Mouse (Mus musculus) Patski (cell line): ENCODE results near the gene Zscan29. TPM values are rescaled to one million over a fixed set of nuclear protein-coding genes. Genes with fewer than 3 reads are reported as not detected.

ENCODE experiments used
- ATAC-seq: fragments of 100-300 bp; one replicate; pipeline ENCODE4 v1.8.0; 2021
- CTCF ChIA-PET: fragments of 350-600 bp; sonication (Branson Sonifier 250); formaldehyde crosslinking; loops from one replicate; lab custom pipeline; 2022; ENCODE audit warnings: inconsistent platforms; lab: Charles Lee
- POLR2A ChIA-PET: fragments of 350-600 bp; sonication (Branson Sonifier 250); formaldehyde crosslinking; loops from one replicate; lab custom pipeline; 2022; ENCODE audit warnings: antibody characterized with exemption, inconsistent platforms; lab: Charles Lee
- DNase-seq: peaks from one replicate; pipeline ENCODE4 v3.0.0-alpha.2; 2011; ENCODE audit warnings: low read depth, low spot score
- H3K27me3 ChIP-seq: fragments of 371-371 bp; one replicate; pipeline ENCODE4 v1.5.1; 2021
- CTCF ChIP-seq: fragments of 100-300 bp; IDR thresholded peaks from one replicate; pipeline ENCODE4 v1.5.1; 2021
- in situ Hi-C: fragments of 300-500 bp; cut with MboI; formaldehyde crosslinking; loops from 3 replicates; pipeline ENCODE4 v1.11.1; 2018; ENCODE audit warnings: low pct_unique_long_range_greater_than_20kb, mixed read lengths
- polyA plus RNA-seq: library from polyadenylated mRNA; unstranded; gene quantifications from one replicate; pipeline ENCODE4 v1.2.3, GENCODE M21; 2021

Zscan29 gene
- polyA plus RNA-seq, 1 experiment from 2014 or later = 13.5 TPM

- POLR2A ChIA-PET = interaction anchor here (1.0 kb wide), 1 partner anchor 8 kb away, joined by 3 read pairs; the partner anchor contains the start of genes Tubgcp4 and Zscan29
- CTCF ChIA-PET = interaction anchor here (1.3 kb wide), 1 partner anchor 11 kb away, joined by 3 read pairs; no protein-coding TSS in a partner anchor
- ATAC-seq = no peak
- H3K27me3 ChIP-seq = no peaks in the 10 kb centered on the region
- in situ Hi-C loops = no loop called here
- no peak for DNase-seq
- TF ChIP-seq CTCF = peak; percentile 47
Measured at GRCm38 (mm10) chr2:121178828-121179479, 8.0 kb upstream of the Zscan29 start.

GRCm38 (mm10) chr2:121170481-121170971 lies 399 bp downstream of the Zscan29 start, which contains the start of gene Tubgcp4:
Gene Tubgcp4 (plus strand): TSS chr2:121170654.
- ChIA-PET POLR2A (interaction anchor here (1.1 kb wide), 1 partner anchor 9 kb away, joined by 3 read pairs; no protein-coding TSS in a partner anchor), CTCF (no interaction called here)
- in situ Hi-C loops = no loop called here
- ATAC-seq = peak; percentile 38
- DNase-seq = peak; percentile 9
- H3K27me3 ChIP-seq = no peaks in the 10 kb centered on the region
- no peak for TF ChIP-seq CTCF

- H3K27me3 ChIP-seq = no peaks in the 10 kb centered on the region
- POLR2A ChIA-PET = interaction anchor here (0.5 to 1.1 kb wide), 2 partner anchors 10 to 104 kb away, joined by 3 read pairs; no protein-coding TSS in a partner anchor
- in situ Hi-C loops = no loop called here
- CTCF ChIA-PET = no interaction called here
- ATAC-seq (no peak), DNase-seq (peak; percentile 4)
- no peak for TF ChIP-seq CTCF
Measured at GRCm38 (mm10) chr2:121169902-121170301, 1.0 kb downstream of the Zscan29 start.

- POLR2A ChIA-PET = interaction anchor here (0.5 to 1.1 kb wide), 2 partner anchors 29 to 103 kb away, joined by 3 read pairs; partner anchors contain the start of genes Adal and Lcmt2
- CTCF ChIA-PET = no interaction called here
- H3K27me3 ChIP-seq = no peaks in the 10 kb centered on the region
- no peak for TF ChIP-seq CTCF
- in situ Hi-C loops = no loop called here
- ATAC-seq = no peak
- no peak for DNase-seq
Measured at GRCm38 (mm10) chr2:121169173-121169572, 1.8 kb downstream of the Zscan29 start.

GRCm38 (mm10) chr2:121153100-121153499 lies 17.8 kb downstream of the Zscan29 start:
- in situ Hi-C loops = no loop called here
- DNase-seq (no peak), ATAC-seq (no peak)
- no peaks in the 10 kb centered on the region for H3K27me3 ChIP-seq
- POLR2A ChIA-PET = no interaction called here
- peak; percentile 64 for TF ChIP-seq CTCF
- CTCF ChIA-PET = interaction anchor here (1.6 kb wide), 1 partner anchor 14 kb away, joined by 5 read pairs; no protein-coding TSS in a partner anchor

GRCm38 (mm10) chr2:121149679-121150078 lies 21.2 kb downstream of the Zscan29 start:
- no peaks in the 10 kb centered on the region for H3K27me3 ChIP-seq
- no peak for DNase-seq
- ATAC-seq = no peak
- in situ Hi-C loops = no loop called here
- ChIA-PET CTCF (interaction anchor here (1.1 kb wide), 1 partner anchor 9 kb away, joined by 4 read pairs; the partner anchor contains the start of genes Adal and Lcmt2), POLR2A (no interaction called here)
- no peak for TF ChIP-seq CTCF

GRCm38 (mm10) chr2:121142415-121142814 lies 28.5 kb downstream of the Zscan29 start:
- POLR2A ChIA-PET = interaction anchor here (0.6 kb wide), 1 partner anchor 178 kb away, joined by 4 read pairs; no protein-coding TSS in a partner anchor
- DNase-seq (no peak), ATAC-seq (no peak)
- H3K27me3 ChIP-seq = no peaks in the 10 kb centered on the region
- CTCF ChIA-PET = no interaction called here
- in situ Hi-C loops = no loop called here
- TF ChIP-seq CTCF = no peak

- no peaks in the 10 kb centered on the region for H3K27me3 ChIP-seq
- DNase-seq (no peak), ATAC-seq (no peak)
- POLR2A ChIA-PET = interaction anchor here (0.6 kb wide), 1 partner anchor 177 kb away, joined by 4 read pairs; no protein-coding TSS in a partner anchor
- no peak for TF ChIP-seq CTCF
- in situ Hi-C loops = no loop called here
- CTCF ChIA-PET = no interaction called here
Measured at GRCm38 (mm10) chr2:121141216-121142035, 29.5 kb downstream of the Zscan29 start.

GRCm38 (mm10) chr2:121140018-121140882 lies 30.7 kb downstream of the Zscan29 start, which contains the start of the genes Adal and Lcmt2:
Gene Adal (plus strand): TSS chr2:121140428.
Gene Lcmt2 (minus strand): TSS chr2:121140653.
- ChIA-PET CTCF (interaction anchor here (0.9 kb wide), 1 partner anchor 10 kb away, joined by 4 read pairs; no protein-coding TSS in a partner anchor), POLR2A (interaction anchor here (0.5 to 1.4 kb wide), 5 partner anchors 16 to 153 kb away, joined by 3 to 6 read pairs (median 3); partner anchors contain the start of gene Tgm7)
- in situ Hi-C loops = no loop called here
- DNase-seq (no peak), ATAC-seq (peak; percentile 84)
- H3K27me3 ChIP-seq = no peaks in the 10 kb centered on the region
- no peak for TF ChIP-seq CTCF
